Mouse (Mus musculus): ENCODE results near the gene Kptn. TPM values are rescaled to one million over a fixed set of nuclear protein-coding genes. Genes with fewer than 3 reads are reported as not detected.

The Kptn gene
- polyA plus RNA-seq, 1 experiment from 2014 or later: 28.8 TPM

DNA sequence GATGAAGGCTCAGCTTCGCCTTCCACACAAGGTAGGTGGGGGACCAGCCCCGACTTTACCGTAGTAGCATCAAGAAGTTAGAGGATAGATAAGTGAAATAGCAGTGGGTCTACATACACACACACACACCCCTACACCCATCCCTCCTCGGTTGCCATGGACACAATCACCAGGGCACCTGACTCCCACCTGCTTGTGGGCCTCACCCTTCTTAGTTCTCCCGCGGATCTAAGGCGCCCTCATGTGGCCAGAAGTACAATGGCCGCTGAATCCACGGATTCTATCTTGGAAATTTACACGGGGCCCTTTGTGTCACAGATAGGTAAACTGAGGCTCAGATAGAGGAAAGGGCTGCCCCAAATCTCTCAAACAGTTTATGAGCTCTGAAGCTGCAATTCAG lies 33.8 kb downstream of the Kptn start:
- H3K36me3 ChIP-seq: no peaks in the 10 kb centered on the region
- no peak overlapping the region for H3K4me3 ChIP-seq
- H3K27ac ChIP-seq (replicated peaks): no peak overlapping the region
- peak; percentile 61 for DNase-seq (ENCODE audit: low spot score)
- WGBS: 19% methylated on average over 10 of the region's 10 CpGs
- peaks cover 17% of the 10 kb centered on the region for H3K27me3 ChIP-seq (ENCODE audit: low read depth, poor library complexity, severe bottlenecking)
- H3K4me1 ChIP-seq: 0 out of 2 replicates have a peak, but pooled peaks cover 2% of the 10 kb centered on the region
- no peaks in the 10 kb centered on the region for H3K9me3 ChIP-seq (replicated peaks)

DNA sequence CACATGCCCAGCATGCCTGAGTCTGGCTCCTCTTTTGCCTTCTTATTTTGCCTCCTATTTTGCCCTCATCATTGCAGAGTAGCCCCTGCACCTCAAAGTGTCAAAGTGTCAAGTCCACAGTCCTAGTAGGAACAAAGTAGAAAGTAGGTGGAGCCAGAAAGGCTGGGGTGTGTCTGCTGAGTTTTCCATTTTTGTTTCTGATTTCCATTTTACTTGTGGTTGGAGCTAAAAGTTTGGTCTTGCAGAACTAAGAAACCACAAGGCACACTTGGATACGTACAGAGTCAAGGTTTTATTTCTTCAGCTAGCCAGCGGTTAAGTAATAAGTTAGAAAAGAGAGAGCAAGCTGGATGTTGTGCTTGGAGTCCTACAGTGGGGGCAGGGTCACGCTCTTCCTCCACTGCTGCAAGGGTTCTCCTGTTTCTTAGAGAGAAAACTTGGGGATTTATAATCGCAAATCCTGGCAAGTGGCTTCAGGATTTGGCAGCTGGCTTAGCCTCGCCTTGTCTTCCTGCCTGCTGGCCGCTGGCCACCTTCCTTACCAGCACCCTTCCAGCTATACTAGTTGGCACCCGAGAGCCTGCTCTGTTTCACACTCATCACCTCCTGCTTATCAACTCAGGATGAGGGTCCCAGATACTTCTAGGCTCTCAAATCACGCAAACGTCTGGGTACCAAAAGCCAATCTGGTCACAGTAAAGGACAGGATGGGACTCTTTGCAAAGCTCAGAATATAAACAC lies 35.6 kb downstream of the Kptn start:
- WGBS: 80% methylated on average over 9 of the region's 9 CpGs
- DNase-seq (ENCODE audit: low spot score): no peak
- no peak overlapping the region for H3K4me3 ChIP-seq
- no peaks in the 10 kb centered on the region for H3K9me3 ChIP-seq (replicated peaks)
- peaks cover 8% of the 10 kb centered on the region for H3K4me1 ChIP-seq
- H3K27ac ChIP-seq (replicated peaks): no peak overlapping the region
- no peaks in the 10 kb centered on the region for H3K36me3 ChIP-seq
- H3K27me3 ChIP-seq (ENCODE audit: low read depth, poor library complexity, severe bottlenecking): peaks cover 34% of the 10 kb centered on the region

DNA sequence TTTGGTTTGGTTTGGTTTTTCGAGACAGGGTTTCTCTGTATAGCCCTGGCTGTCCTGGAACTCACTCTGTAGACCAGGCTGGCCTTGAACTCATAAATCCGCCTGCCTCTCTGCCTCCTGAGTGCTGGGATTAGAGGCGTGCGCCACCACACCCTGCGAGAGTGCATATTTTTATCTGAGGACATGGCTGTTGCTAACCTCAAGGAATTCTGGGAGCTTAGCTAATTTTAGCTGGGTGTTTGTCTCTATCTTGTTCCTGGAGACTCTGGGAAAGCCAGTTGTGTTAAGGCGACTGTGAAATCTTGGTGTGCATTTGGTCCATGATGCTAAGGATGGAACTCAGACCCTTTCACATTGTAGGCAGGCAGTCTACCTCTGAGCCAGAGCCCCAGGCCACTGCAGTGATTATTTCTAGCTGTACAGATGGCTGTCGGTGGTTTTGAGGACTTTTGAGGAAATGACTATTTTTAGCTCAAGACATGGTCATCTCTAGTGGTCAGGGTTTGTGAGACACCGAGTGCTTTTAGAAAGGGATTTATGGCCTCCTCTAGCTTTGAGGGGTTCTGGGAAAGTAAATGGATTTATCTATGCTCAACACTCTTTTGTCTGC lies 36.5 kb downstream of the Kptn start:
- Histone ChIP-seq H3K9me3 (replicated peaks) (no peaks in the 10 kb centered on the region), H3K4me1 (peaks cover 8% of the 10 kb centered on the region), H3K36me3 (no peaks in the 10 kb centered on the region), H3K27me3 (ENCODE audit: low read depth, poor library complexity, severe bottlenecking) (peaks cover 35% of the 10 kb centered on the region), H3K27ac (replicated peaks) (no peak overlapping the region), H3K4me3 (no peak overlapping the region)
- DNase-seq (ENCODE audit: low spot score): no peak
- WGBS: 85% methylated on average over 8 of the region's 8 CpGs

DNA sequence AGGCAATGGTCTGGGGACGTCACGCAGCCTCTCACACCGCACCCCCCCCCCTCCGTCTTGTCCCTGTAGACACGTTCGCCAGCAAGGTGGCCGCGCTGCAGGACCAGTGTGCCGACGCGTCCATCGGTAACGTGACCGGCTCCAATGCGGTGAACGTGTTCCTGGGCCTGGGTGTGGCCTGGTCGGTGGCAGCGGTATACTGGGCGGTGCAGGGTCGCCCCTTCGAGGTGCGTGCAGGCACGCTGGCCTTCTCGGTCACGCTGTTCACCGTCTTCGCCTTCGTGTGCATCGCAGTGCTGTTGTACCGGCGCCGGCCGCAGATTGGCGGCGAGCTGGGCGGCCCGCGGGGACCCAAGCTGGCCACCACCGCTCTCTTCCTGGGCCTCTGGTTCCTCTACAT lies 39.0 kb downstream of the Kptn start:
- Histone ChIP-seq H3K27me3 (ENCODE audit: low read depth, poor library complexity, severe bottlenecking) (peaks cover 35% of the 10 kb centered on the region), H3K36me3 (no peaks in the 10 kb centered on the region), H3K4me1 (peaks cover 8% of the 10 kb centered on the region), H3K27ac (replicated peaks) (no peak overlapping the region; the same call in 1 of the 2 replicates), H3K4me3 (peak overlapping the region; percentile 40), H3K9me3 (replicated peaks) (no peaks in the 10 kb centered on the region)
- WGBS: 9% methylated on average over 39 of the region's 39 CpGs
- peak; percentile 26 for DNase-seq (ENCODE audit: low spot score)

DNA sequence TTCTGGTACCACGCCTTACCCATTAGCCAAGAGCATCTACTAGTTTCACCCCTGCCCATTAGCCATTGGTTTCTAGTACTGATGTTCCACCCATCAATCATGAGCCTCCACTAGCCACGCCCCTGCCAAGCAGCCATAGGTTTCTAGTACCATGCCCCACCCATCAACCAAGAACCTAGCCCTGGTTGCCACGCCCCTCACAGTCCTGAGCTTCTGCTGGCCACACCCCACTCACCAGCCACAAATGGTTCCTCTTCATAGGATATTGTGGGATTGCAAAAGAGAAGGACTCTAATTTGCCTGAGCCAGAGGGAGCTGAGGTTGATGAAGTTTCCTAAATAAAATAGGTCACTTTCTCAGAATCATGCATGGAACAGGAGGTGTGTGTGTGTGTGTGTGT lies 41.0 kb downstream of the Kptn start:
- Histone ChIP-seq H3K27ac (replicated peaks) (no peak overlapping the region), H3K9me3 (replicated peaks) (no peaks in the 10 kb centered on the region), H3K4me3 (no peak overlapping the region), H3K27me3 (ENCODE audit: low read depth, poor library complexity, severe bottlenecking) (peaks cover 35% of the 10 kb centered on the region), H3K4me1 (peaks cover 8% of the 10 kb centered on the region), H3K36me3 (no peaks in the 10 kb centered on the region)
- 65% methylated on average over 3 of the region's 3 CpGs for WGBS
- no peak for DNase-seq (ENCODE audit: low spot score)

DNA sequence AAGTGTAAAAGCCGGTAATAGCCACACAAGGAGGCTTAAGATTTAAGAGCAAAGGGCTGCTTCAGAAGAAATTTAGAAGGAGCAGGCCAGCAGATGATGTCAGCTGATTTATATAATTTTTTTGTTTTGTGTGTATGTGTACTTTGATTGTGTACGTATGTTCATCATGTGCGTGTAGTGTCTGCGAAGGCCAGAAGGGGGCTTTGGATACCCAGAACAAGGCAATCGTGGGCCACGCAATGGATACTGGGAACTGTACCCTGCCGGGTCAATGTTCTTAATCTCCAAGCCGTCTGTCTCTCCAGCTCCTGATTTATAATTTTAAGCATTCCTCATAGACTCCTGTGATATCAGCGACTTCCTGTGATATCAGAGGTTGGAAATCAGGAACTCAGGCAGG lies 41.6 kb downstream of the Kptn start:
- H3K36me3 ChIP-seq: no peaks in the 10 kb centered on the region
- no peak for DNase-seq (ENCODE audit: low spot score)
- H3K9me3 ChIP-seq (replicated peaks): no peaks in the 10 kb centered on the region
- WGBS: 90% methylated on average over 9 of the region's 9 CpGs
- peaks cover 35% of the 10 kb centered on the region for H3K27me3 ChIP-seq (ENCODE audit: low read depth, poor library complexity, severe bottlenecking)
- peaks cover 8% of the 10 kb centered on the region for H3K4me1 ChIP-seq
- no peak overlapping the region for H3K27ac ChIP-seq (replicated peaks)
- no peak overlapping the region for H3K4me3 ChIP-seq

DNA sequence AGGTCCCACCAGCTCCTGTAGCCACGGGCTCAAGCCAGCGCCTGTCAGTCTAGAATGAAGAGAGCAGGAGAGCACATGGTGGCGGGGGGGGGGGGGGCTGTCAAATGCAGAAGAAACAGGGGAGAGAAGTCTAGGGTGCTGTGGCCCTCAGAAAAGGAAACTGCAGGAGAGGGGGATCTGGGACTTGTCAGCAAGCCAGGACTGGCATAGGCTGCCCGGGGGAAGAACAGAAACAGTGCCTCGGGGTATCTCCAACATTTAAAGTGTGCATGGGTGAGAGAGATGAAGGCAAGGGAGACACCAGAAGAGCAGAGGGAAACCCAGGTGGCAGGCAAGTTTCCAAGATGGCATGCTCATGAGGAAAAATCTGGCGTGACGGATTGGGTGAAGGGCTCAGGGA lies 42.3 kb downstream of the Kptn start:
- Histone ChIP-seq H3K36me3 (no peaks in the 10 kb centered on the region), H3K4me1 (peaks cover 8% of the 10 kb centered on the region), H3K27ac (replicated peaks) (no peak overlapping the region), H3K27me3 (ENCODE audit: low read depth, poor library complexity, severe bottlenecking) (peaks cover 33% of the 10 kb centered on the region), H3K4me3 (no peak overlapping the region), H3K9me3 (replicated peaks) (no peaks in the 10 kb centered on the region)
- no peak for DNase-seq (ENCODE audit: low spot score)
- WGBS: 88% methylated on average over 7 of the region's 7 CpGs

DNA sequence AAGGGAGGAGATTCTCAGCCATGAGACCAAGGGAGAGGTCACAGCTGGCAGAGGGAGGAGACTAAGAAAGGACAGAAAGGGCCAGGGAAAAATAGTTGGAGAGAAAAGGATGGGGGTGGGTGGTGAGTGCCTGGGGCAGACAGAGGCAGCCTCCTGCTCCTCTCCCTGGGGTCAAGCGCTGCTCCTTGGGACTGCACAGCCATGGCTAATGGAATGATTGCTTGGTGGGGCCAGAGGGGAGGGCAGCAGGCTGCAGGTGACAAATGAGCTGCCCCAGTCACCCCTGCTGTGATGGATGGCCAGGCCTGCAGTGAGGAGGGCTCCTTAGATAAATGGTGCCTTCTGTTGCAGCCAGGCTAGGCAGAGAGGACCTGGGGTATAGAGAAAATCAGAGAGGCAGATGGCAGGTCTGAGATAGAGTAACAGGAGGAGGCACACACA lies 52.5 kb downstream of the Kptn start:
- Histone ChIP-seq H3K27ac (replicated peaks) (peak overlapping the region; percentile 89), H3K4me1 (peaks cover 54% of the 10 kb centered on the region), H3K36me3 (0 out of 2 replicates have a peak, but pooled peaks cover 2% of the 10 kb centered on the region), H3K27me3 (ENCODE audit: low read depth, poor library complexity, severe bottlenecking) (peaks cover 4% of the 10 kb centered on the region; the same call in 1 of the 2 replicates), H3K9me3 (replicated peaks) (peaks cover 5% of the 10 kb centered on the region; the same call in 1 of the 2 replicates), H3K4me3 (peak overlapping the region; percentile 12; the same call in 1 of the 2 replicates)
- peak; percentile 23 for DNase-seq (ENCODE audit: low spot score)
- 6% methylated on average over 1 of the region's 1 CpGs for WGBS

DNA sequence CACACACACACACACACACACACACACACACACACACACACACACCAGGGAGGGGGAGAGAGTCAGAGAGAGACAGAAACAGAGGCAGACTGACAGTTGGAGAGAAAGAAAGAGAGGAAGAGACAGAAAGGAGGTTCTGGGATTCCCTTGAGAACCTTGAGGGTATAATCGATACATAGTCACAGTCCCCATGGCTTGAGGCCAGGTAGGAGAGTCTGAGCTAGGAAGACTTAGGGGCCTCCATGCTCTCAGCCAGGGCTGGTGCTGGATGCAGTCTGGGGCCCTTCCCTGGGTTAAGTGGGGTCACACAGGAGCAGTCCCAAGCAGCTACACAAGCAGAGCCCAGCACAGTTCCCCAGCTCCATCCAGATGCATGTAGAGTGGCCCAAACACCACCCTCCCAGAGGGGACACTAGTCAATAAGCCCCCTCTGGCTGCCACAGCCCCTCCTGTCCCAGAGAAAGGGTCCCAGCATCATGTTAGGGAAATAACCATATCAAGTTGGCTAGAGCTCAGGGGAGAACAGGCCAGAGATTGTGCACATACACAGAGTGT lies 53.0 kb downstream of the Kptn start:
- Histone ChIP-seq H3K9me3 (replicated peaks) (peaks cover under 1% of the 10 kb centered on the region; the same call in 1 of the 2 replicates), H3K36me3 (peaks cover 7% of the 10 kb centered on the region), H3K27me3 (ENCODE audit: low read depth, poor library complexity, severe bottlenecking) (peaks cover 4% of the 10 kb centered on the region; the same call in 1 of the 2 replicates), H3K4me3 (peak overlapping the region; percentile 9; the same call in 1 of the 2 replicates), H3K4me1 (peaks cover 54% of the 10 kb centered on the region), H3K27ac (replicated peaks) (peak overlapping the region; percentile 89)
- 61% methylated on average over 1 of the region's 1 CpGs for WGBS
- no peak for DNase-seq (ENCODE audit: low spot score)

DNA sequence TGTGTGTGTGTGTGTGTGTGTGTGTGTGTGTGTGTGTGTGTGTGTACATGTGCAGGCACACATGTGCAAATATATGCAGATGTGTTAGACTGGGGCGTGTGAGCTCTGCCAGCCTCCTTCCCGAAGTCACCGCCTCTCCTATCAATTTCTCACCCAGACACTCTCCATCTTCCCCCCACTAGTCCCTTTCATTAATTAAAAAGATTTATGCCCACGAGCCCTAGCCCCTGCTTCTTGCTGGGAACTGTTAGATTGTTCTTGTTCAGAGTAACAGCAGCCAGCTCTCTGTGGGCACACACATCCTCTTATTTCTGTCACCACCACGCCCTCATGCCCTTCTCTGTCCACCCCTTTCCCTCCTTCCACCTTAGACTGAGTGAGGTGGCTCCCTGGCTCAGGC lies 53.5 kb downstream of the Kptn start:
- 55% methylated on average over 5 of the region's 5 CpGs for WGBS
- DNase-seq (ENCODE audit: low spot score): no peak
- Histone ChIP-seq H3K9me3 (replicated peaks) (no peaks in the 10 kb centered on the region), H3K36me3 (peaks cover 12% of the 10 kb centered on the region), H3K4me3 (no peak overlapping the region; the same call in 1 of the 2 replicates), H3K27me3 (ENCODE audit: low read depth, poor library complexity, severe bottlenecking) (peaks cover 4% of the 10 kb centered on the region; the same call in 1 of the 2 replicates), H3K27ac (replicated peaks) (peak overlapping the region; percentile 89), H3K4me1 (peaks cover 54% of the 10 kb centered on the region)

DNA sequence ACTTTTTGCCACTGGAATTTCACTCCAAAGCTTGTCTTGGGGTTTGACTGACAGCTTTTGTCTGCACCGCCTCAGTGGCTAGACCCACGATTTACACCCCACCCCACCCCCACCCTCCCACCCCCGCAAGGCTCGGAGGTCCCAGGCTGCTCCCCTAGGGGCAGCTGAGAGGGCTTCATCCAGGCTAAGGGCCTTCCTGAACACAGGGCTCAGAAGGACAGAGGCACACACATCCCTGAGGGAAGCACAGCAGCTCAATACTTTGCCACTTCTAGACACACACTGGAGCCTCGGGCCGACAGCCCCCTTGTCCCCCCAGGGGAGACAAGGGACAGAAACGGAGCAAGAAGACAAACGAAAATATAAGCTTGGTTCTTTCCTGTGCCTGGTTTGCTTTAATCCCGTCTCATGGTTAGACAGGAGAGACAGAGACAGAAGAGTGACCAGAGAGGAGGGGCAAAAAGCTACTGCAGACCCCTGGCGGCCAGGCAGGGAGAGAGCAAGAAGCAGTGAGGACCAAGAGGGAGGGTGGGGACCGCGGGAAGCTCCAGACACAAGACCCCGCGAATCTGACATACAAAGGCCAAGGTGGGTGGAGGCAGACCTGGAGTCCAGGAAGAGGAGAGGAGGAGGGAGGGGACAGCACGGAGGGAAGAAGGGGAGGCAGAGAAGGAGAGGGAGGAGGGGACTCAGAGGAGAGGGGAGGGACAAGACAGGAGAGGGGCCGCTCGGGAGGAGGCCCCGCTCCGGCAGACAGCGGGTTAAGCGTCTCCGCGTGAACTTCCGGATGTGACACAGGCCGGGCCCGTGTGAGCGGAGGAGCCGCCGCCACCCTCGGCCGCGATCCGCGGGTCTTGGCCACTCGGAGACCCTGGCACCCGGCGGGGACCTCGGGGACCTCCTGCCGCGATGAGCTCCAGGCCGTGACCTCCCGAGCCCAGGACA lies 55.2 kb downstream of the Kptn start, which contains the start of gene Meis3:
Meis3 (plus strand) TSS at position 494 of the 945 bp plus-strand sequence.
- no peaks in the 10 kb centered on the region for H3K9me3 ChIP-seq (replicated peaks)
- DNase-seq (ENCODE audit: low spot score): peak; percentile 83
- H3K4me1 ChIP-seq: peaks cover 54% of the 10 kb centered on the region
- peak within 1 kb of the TSS; percentile 88 for H3K4me3 ChIP-seq
- H3K27me3 ChIP-seq (ENCODE audit: low read depth, poor library complexity, severe bottlenecking): peaks cover 4% of the 10 kb centered on the region; the same call in 1 of the 2 replicates
- WGBS: under 1% methylated on average over 42 of the region's 42 CpGs
- peaks cover 29% of the 10 kb centered on the region for H3K36me3 ChIP-seq
- peak within 1 kb of the TSS; percentile 89 for H3K27ac ChIP-seq (replicated peaks)

DNA sequence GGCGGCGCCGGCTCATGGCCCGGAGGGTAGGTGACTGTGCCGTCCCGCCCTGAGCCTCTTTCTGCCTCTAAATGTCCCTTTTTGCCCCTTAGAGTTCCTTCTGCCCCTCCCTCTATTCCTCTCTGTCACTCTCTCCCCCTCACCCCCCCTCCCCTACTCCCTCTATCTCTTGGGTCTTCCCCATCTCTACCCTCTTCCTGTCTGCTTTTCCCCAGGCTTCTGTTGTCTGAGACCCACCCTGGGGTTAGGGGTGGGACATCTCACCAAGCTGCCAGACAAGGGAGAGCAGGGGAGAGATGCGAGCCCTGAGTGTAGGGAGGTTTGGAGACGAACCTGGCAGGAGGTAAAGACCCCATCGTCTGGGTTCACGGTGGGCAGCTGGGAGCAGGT lies 55.8 kb downstream of the Kptn start:
- WGBS: 1% methylated on average over 10 of the region's 10 CpGs
- Histone ChIP-seq H3K36me3 (peaks cover 35% of the 10 kb centered on the region), H3K27ac (replicated peaks) (peak overlapping the region; percentile 89), H3K4me1 (peaks cover 54% of the 10 kb centered on the region), H3K27me3 (ENCODE audit: low read depth, poor library complexity, severe bottlenecking) (peaks cover 4% of the 10 kb centered on the region; the same call in 1 of the 2 replicates), H3K4me3 (peak overlapping the region; percentile 88), H3K9me3 (replicated peaks) (no peaks in the 10 kb centered on the region)
- no peak for DNase-seq (ENCODE audit: low spot score)
